Mouse (Mus musculus) cerebellum, adult 2 months (tissue): ENCODE results near the gene Map2. TPM values are rescaled to one million over a fixed set of nuclear protein-coding genes. Genes with fewer than 3 reads are reported as not detected.

Source experiments
- DNase-seq, 2 experiments: peaks; one replicate each; pipeline ENCODE4 v3.0.0; 2021
- H3K27ac ChIP-seq: fragments of 200-500 bp; 2 replicates; pipeline ENCODE4 v1.5.1; 2012; ENCODE audit warnings: low read length, control low read depth, inconsistent platforms; ENCODE audit not compliant: insufficient read depth
- H3K27me3 ChIP-seq: fragments of 200-500 bp; 2 replicates; pipeline ENCODE4 v1.6.1; 2012; ENCODE audit warnings: inconsistent platforms, mild to moderate bottlenecking, low read length, moderate library complexity; ENCODE audit not compliant: control insufficient read depth, insufficient read depth
- H3K4me1 ChIP-seq: fragments of 200-500 bp; 2 replicates; pipeline ENCODE4 v1.6.1; 2011; ENCODE audit warnings: low read length; ENCODE audit not compliant: control insufficient read depth, insufficient read depth
- H3K4me3 ChIP-seq: fragments of 200-500 bp; replicated peaks from 2 replicates; pipeline ENCODE3; 2011; ENCODE audit warnings: mild to moderate bottlenecking, low read depth, low read length, control low read depth; ENCODE audit not compliant: insufficient read depth
- CTCF ChIP-seq: fragments of 200-500 bp; IDR thresholded peaks from 2 replicates; pipeline ENCODE4 v1.5.1; 2011; ENCODE audit warnings: low read depth, mild to moderate bottlenecking, control low read depth, low read length, moderate library complexity, borderline replicate concordance; ENCODE audit not compliant: insufficient read depth
- POLR2A ChIP-seq: fragments of 200-500 bp; IDR thresholded peaks from 2 replicates; pipeline ENCODE4 v1.6.1; 2011; ENCODE audit warnings: low read length, control low read depth, borderline replicate concordance; ENCODE audit not compliant: insufficient read depth
- WGBS: fragments of 180-500 bp; shearing (Covaris S2); methylation state at CpG from one replicate; pipeline ENCODE4 v1.1.7; 2018; 5-methylcytosine and 5-hydroxymethylcytosine counted together
- polyA plus RNA-seq: library from polyadenylated mRNA; depleted of rRNA; stranded (reverse); fragments of >200 nt; gene quantifications from 2 replicates; pipeline ENCODE4 v1.2.3, GENCODE M21; 2012

Map2 gene
- polyA plus RNA-seq, 1 experiment = 259 TPM

- Histone ChIP-seq H3K4me1 (no peaks in the 10 kb centered on the region; the same call in 1 of the 2 replicates), H3K27ac (no peak overlapping the region), H3K27me3 (no peaks in the 10 kb centered on the region), H3K4me3 (peak overlapping the region; percentile 18)
- peak; percentile 63 to 72 for DNase-seq
- 0% methylated on average over 4 of the region's 4 CpGs for WGBS
- no peak for TF ChIP-seq CTCF
- TF ChIP-seq POLR2A = no peak
Observed at GRCm38 (mm10) chr1:66177489-66178170, 2.6 kb downstream of the Map2 start.

- DNase-seq = no peak
- 62% methylated on average over 12 of the region's 12 CpGs for WGBS
- no peak overlapping the region for H3K27ac ChIP-seq
Observed at GRCm38 (mm10) chr1:66187016-66187681, 12.1 kb downstream of the Map2 start.

GRCm38 (mm10) chr1:66192401-66192800, 17.3 kb downstream of the Map2 start:
- no peaks in the 10 kb centered on the region for H3K4me1 ChIP-seq
- no peak overlapping the region for H3K4me3 ChIP-seq
- no peak overlapping the region for H3K27ac ChIP-seq
- 81% methylated on average over 1 of the region's 1 CpGs for WGBS
- no peaks in the 10 kb centered on the region for H3K27me3 ChIP-seq
- DNase-seq = peak in 1 of 2 experiments; percentile 58
- TF ChIP-seq POLR2A (no peak), CTCF (no peak)

More at GRCm38 (mm10) chr1:66187016-66187681, 12.1 kb downstream of the Map2 start:
- Histone ChIP-seq H3K4me1 (0 out of 2 replicates have a peak, but pooled peaks cover 3% of the 10 kb centered on the region), H3K4me3 (no peak overlapping the region), H3K27me3 (no peaks in the 10 kb centered on the region)
- no peak for TF ChIP-seq CTCF
- no peak for TF ChIP-seq POLR2A

GRCm38 (mm10) chr1:66192891-66193290, 17.8 kb downstream of the Map2 start:
- no peak overlapping the region for H3K27ac ChIP-seq
- no peak overlapping the region for H3K4me3 ChIP-seq
- H3K4me1 ChIP-seq = no peaks in the 10 kb centered on the region
- TF ChIP-seq POLR2A = no peak
- no peak for TF ChIP-seq CTCF
- DNase-seq = peak; percentile 64 to 86
- WGBS = 4% methylated on average over 2 of the region's 2 CpGs
- H3K27me3 ChIP-seq = no peaks in the 10 kb centered on the region

- H3K27me3 ChIP-seq = no peaks in the 10 kb centered on the region
- TF ChIP-seq POLR2A = no peak
- TF ChIP-seq CTCF = no peak
- WGBS = 44% methylated on average over 13 of the region's 13 CpGs
- no peaks in the 10 kb centered on the region for H3K4me1 ChIP-seq
- DNase-seq = peak in 1 of 2 experiments; percentile 55
- no peak overlapping the region for H3K27ac ChIP-seq
- H3K4me3 ChIP-seq = no peak overlapping the region
Observed at GRCm38 (mm10) chr1:66195040-66195726, 20.1 kb downstream of the Map2 start.

GRCm38 (mm10) chr1:66196240-66196639, 21.2 kb downstream of the Map2 start:
- no peak overlapping the region for H3K27ac ChIP-seq
- no peaks in the 10 kb centered on the region for H3K27me3 ChIP-seq
- H3K4me3 ChIP-seq = no peak overlapping the region
- DNase-seq = no peak
- H3K4me1 ChIP-seq = no peaks in the 10 kb centered on the region
- 95% methylated on average over 4 of the region's 4 CpGs for WGBS
- TF ChIP-seq POLR2A (no peak), CTCF (no peak)

- no peaks in the 10 kb centered on the region for H3K4me1 ChIP-seq
- no peaks in the 10 kb centered on the region for H3K27me3 ChIP-seq
- H3K27ac ChIP-seq = no peak overlapping the region
- whole genome bisulfite sequencing = 95% methylated on average over 4 of the region's 4 CpGs
- TF ChIP-seq POLR2A (no peak), CTCF (no peak)
- no peak for DNase-seq
- H3K4me3 ChIP-seq = no peak overlapping the region
Observed at GRCm38 (mm10) chr1:66196716-66197115, 21.6 kb downstream of the Map2 start.
